Mouse (Mus musculus): ENCODE data around the gene Myo1h. TPM values are rescaled to one million over a fixed set of nuclear protein-coding genes. Genes with fewer than 3 reads are reported as not detected.

Gene Myo1h
- polyA plus RNA-seq, 2 experiments = 1.6 to 2.2 TPM

GRCm38 (mm10) chr5:114369921-114370320 lies 81.0 kb downstream of the Myo1h start:
- Histone ChIP-seq H3K4me3 (replicated peaks; ENCODE audit: low read length) (no peak overlapping the region), H3K27ac (replicated peaks; ENCODE audit: low read depth, low read length) (peak overlapping the region; percentile 86), H3K4me1 (ENCODE audit: control insufficient read depth, insufficient read depth, low read length) (peaks cover 44% of the 10 kb centered on the region), H3K9ac (ENCODE audit: low read depth, low read length, severe bottlenecking) (peak overlapping the region; percentile 14; the same call in 1 of the 2 replicates), H3K27me3 (ENCODE audit: control insufficient read depth, insufficient read depth, low read length) (no peaks in the 10 kb centered on the region), H3K9me3 (ENCODE audit: control insufficient read depth, low read length) (no peaks in the 10 kb centered on the region), H3K4me2 (replicated peaks; ENCODE audit: low read depth, low read length, severe bottlenecking) (peak overlapping the region; percentile 28; the same call in 1 of the 2 replicates), H3K36me3 (ENCODE audit: control insufficient read depth, insufficient read depth, low read length) (peaks cover 90% of the 10 kb centered on the region)
- TF ChIP-seq POLR2A (IDR thresholded peaks at IDR 0.05; ENCODE audit: borderline replicate concordance, extremely low read depth, insufficient read depth, insufficient read length) = no peak
- DNase-seq (ENCODE audit: low spot score) = no peak
- 48% methylated on average over 9 of the region's 9 CpGs for WGBS
- ATAC-seq (ENCODE audit: low FRiP score, low read depth) = no peak

- Histone ChIP-seq H3K9me3 (ENCODE audit: control insufficient read depth, low read length) (no peaks in the 10 kb centered on the region), H3K27ac (replicated peaks; ENCODE audit: low read depth, low read length) (peak overlapping the region; percentile 86), H3K27me3 (ENCODE audit: control insufficient read depth, insufficient read depth, low read length) (no peaks in the 10 kb centered on the region), H3K4me3 (replicated peaks; ENCODE audit: low read length) (no peak overlapping the region), H3K4me1 (ENCODE audit: control insufficient read depth, insufficient read depth, low read length) (peaks cover 44% of the 10 kb centered on the region), H3K36me3 (ENCODE audit: control insufficient read depth, insufficient read depth, low read length) (peaks cover 90% of the 10 kb centered on the region), H3K4me2 (replicated peaks; ENCODE audit: low read depth, low read length, severe bottlenecking) (peak overlapping the region; percentile 28; the same call in 1 of the 2 replicates), H3K9ac (ENCODE audit: low read depth, low read length, severe bottlenecking) (0 out of 2 replicates have a peak overlapping the region, but pooled peaks have one; percentile 14)
- peak; percentile 88 for DNase-seq (ENCODE audit: low spot score)
- peak; percentile 62 for ATAC-seq (ENCODE audit: low FRiP score, low read depth)
- no peak for TF ChIP-seq POLR2A (IDR thresholded peaks at IDR 0.05; ENCODE audit: borderline replicate concordance, extremely low read depth, insufficient read depth, insufficient read length)
- WGBS = 20% methylated on average over 9 of the region's 9 CpGs
Measured at GRCm38 (mm10) chr5:114370371-114370776, 81.4 kb downstream of the Myo1h start.

GRCm38 (mm10) chr5:114371331-114371730 lies 82.4 kb downstream of the Myo1h start:
- Histone ChIP-seq H3K4me3 (replicated peaks; ENCODE audit: low read length) (no peak overlapping the region), H3K9ac (ENCODE audit: low read depth, low read length, severe bottlenecking) (peak overlapping the region; percentile 8; the same call in 1 of the 2 replicates), H3K36me3 (ENCODE audit: control insufficient read depth, insufficient read depth, low read length) (peaks cover 90% of the 10 kb centered on the region), H3K9me3 (ENCODE audit: control insufficient read depth, low read length) (no peaks in the 10 kb centered on the region), H3K27ac (replicated peaks; ENCODE audit: low read depth, low read length) (peak overlapping the region; percentile 86), H3K27me3 (ENCODE audit: control insufficient read depth, insufficient read depth, low read length) (no peaks in the 10 kb centered on the region), H3K4me1 (ENCODE audit: control insufficient read depth, insufficient read depth, low read length) (peaks cover 44% of the 10 kb centered on the region), H3K4me2 (replicated peaks; ENCODE audit: low read depth, low read length, severe bottlenecking) (no peak overlapping the region)
- DNase-seq (ENCODE audit: low spot score) (no peak), ATAC-seq (ENCODE audit: low FRiP score, low read depth) (no peak)
- WGBS = 35% methylated on average over 3 of the region's 3 CpGs
- no peak for TF ChIP-seq POLR2A (IDR thresholded peaks at IDR 0.05; ENCODE audit: borderline replicate concordance, extremely low read depth, insufficient read depth, insufficient read length)

GRCm38 (mm10) chr5:114371731-114372473 lies 82.9 kb downstream of the Myo1h start:
- 0 out of 2 replicates have a peak overlapping the region, but pooled peaks have one; percentile 12 for H3K9ac ChIP-seq (ENCODE audit: low read depth, low read length, severe bottlenecking)
- peak overlapping the region; percentile 86 for H3K27ac ChIP-seq (replicated peaks; ENCODE audit: low read depth, low read length)
- ATAC-seq (ENCODE audit: low FRiP score, low read depth) = no peak
- H3K4me2 ChIP-seq (replicated peaks; ENCODE audit: low read depth, low read length, severe bottlenecking) = no peak overlapping the region
- no peak overlapping the region for H3K4me3 ChIP-seq (replicated peaks; ENCODE audit: low read length)
- H3K27me3 ChIP-seq (ENCODE audit: control insufficient read depth, insufficient read depth, low read length) = no peaks in the 10 kb centered on the region
- peaks cover 89% of the 10 kb centered on the region for H3K36me3 ChIP-seq (ENCODE audit: control insufficient read depth, insufficient read depth, low read length)
- 52% methylated on average over 25 of the region's 25 CpGs for WGBS
- peaks cover 44% of the 10 kb centered on the region for H3K4me1 ChIP-seq (ENCODE audit: control insufficient read depth, insufficient read depth, low read length)
- no peak for TF ChIP-seq POLR2A (IDR thresholded peaks at IDR 0.05; ENCODE audit: borderline replicate concordance, extremely low read depth, insufficient read depth, insufficient read length)
- DNase-seq (ENCODE audit: low spot score) = no peak
- H3K9me3 ChIP-seq (ENCODE audit: control insufficient read depth, low read length) = no peaks in the 10 kb centered on the region

GRCm38 (mm10) chr5:114372565-114372964 lies 83.6 kb downstream of the Myo1h start:
- WGBS = 28% methylated on average over 11 of the region's 11 CpGs
- Histone ChIP-seq H3K9me3 (ENCODE audit: control insufficient read depth, low read length) (no peaks in the 10 kb centered on the region), H3K4me3 (replicated peaks; ENCODE audit: low read length) (no peak overlapping the region), H3K27me3 (ENCODE audit: control insufficient read depth, insufficient read depth, low read length) (no peaks in the 10 kb centered on the region), H3K4me1 (ENCODE audit: control insufficient read depth, insufficient read depth, low read length) (peaks cover 46% of the 10 kb centered on the region), H3K36me3 (ENCODE audit: control insufficient read depth, insufficient read depth, low read length) (peaks cover 82% of the 10 kb centered on the region), H3K27ac (replicated peaks; ENCODE audit: low read depth, low read length) (no peak overlapping the region; the same call in 1 of the 2 replicates), H3K9ac (ENCODE audit: low read depth, low read length, severe bottlenecking) (no peak overlapping the region), H3K4me2 (replicated peaks; ENCODE audit: low read depth, low read length, severe bottlenecking) (no peak overlapping the region)
- ATAC-seq (ENCODE audit: low FRiP score, low read depth) (no peak), DNase-seq (ENCODE audit: low spot score) (peak; percentile 37)
- TF ChIP-seq POLR2A (IDR thresholded peaks at IDR 0.05; ENCODE audit: borderline replicate concordance, extremely low read depth, insufficient read depth, insufficient read length) = no peak

Measured in limb, embryonic 14.5 days (tissue).